Mouse (Mus musculus): ENCODE measurements around the gene Paqr8. TPM values are rescaled to one million over a fixed set of nuclear protein-coding genes. Genes with fewer than 3 reads are reported as not detected.

Gene Paqr8
- polyA plus RNA-seq, 1 experiment = 0.86 TPM

- TF ChIP-seq POLR2A (IDR thresholded peaks at IDR 0.05; ENCODE audit: borderline replicate concordance, low read depth, low read length) (no peak), CTCF (IDR thresholded peaks at IDR 0.05; ENCODE audit: low read depth, low read length) (no peak)
- Histone ChIP-seq H3K4me3 (ENCODE audit: insufficient read depth, low read length) (no peak overlapping the region), H3K27ac (ENCODE audit: insufficient read depth, low read depth, low read length) (no peak overlapping the region), H3K4me1 (ENCODE audit: control insufficient read depth, insufficient read depth, low read length) (no peaks in the 10 kb centered on the region)
These were observed 16.3 kb upstream of the Paqr8 start for GRCm38 (mm10) chr1:20874061-20874460.

DNA sequence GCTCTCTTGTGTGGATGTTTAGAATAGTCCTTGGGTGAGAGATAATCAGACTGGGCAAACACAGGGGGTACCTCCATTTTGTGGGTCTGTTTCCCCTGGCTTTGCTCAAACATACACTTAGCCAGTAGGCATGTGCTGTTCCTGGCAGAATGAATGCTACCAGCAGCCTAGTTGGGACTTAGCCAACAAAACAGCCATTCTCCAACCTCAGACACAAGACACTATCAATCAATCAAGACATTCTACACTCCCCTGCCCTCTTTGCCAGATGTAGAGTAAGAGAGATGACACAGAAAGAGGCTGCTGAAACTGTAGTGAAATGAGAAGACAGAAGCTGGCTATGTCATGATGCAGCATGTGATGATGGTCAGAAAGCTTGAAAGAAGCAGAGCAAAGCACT lies 13.1 kb upstream of the Paqr8 start:
- H3K27ac ChIP-seq (ENCODE audit: insufficient read depth, low read depth, low read length) = no peak overlapping the region
- TF ChIP-seq CTCF (IDR thresholded peaks at IDR 0.05; ENCODE audit: low read depth, low read length) = no peak
- TF ChIP-seq POLR2A (IDR thresholded peaks at IDR 0.05; ENCODE audit: borderline replicate concordance, low read depth, low read length) = no peak
- H3K4me3 ChIP-seq (ENCODE audit: insufficient read depth, low read length) = no peak overlapping the region
- H3K4me1 ChIP-seq (ENCODE audit: control insufficient read depth, insufficient read depth, low read length) = no peaks in the 10 kb centered on the region

DNA sequence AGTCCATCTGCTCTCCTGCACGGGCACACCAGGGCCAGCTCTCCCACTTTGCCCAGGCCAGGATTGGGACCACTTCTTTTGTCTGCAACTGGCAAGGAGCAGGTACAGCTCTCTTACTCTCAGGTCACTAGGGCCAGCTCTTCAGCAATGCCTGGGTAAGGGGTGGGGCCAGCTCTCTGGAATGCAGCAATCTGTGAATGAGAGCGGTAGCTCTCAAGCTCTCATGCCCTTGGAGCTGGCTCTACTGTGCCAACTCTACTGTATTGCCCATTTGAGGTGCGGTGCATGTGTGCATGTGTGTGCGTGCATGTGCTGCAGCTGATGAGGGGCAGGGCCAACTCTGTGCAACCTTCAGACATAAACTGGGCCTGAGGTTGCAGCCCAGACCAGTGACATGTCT lies 11.0 kb upstream of the Paqr8 start:
- Histone ChIP-seq H3K4me1 (ENCODE audit: control insufficient read depth, insufficient read depth, low read length) (no peaks in the 10 kb centered on the region), H3K27ac (ENCODE audit: insufficient read depth, low read depth, low read length) (no peak overlapping the region), H3K4me3 (ENCODE audit: insufficient read depth, low read length) (no peak overlapping the region)
- TF ChIP-seq CTCF (IDR thresholded peaks at IDR 0.05; ENCODE audit: low read depth, low read length) (no peak), POLR2A (IDR thresholded peaks at IDR 0.05; ENCODE audit: borderline replicate concordance, low read depth, low read length) (no peak)

DNA sequence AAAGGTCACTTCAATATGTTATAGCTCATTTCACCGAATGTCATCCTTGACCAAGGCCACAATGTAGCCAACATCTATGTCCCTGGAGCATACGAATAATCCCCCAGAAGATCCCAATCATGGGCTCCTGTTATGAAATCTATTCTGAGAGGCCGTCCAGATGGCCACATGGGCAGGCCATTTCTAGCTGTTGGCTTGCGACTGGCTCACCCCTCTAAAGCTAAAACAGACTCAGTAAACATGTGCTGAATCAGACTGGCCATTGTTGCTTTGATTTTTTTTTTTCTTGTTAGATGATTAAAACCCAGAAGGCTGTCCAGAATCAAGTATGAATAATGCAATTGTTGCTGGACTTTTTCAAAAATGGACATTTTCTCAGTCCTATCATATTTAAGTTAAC lies 7.3 kb upstream of the Paqr8 start:
- no peaks in the 10 kb centered on the region for H3K4me1 ChIP-seq (ENCODE audit: control insufficient read depth, insufficient read depth, low read length)
- H3K27ac ChIP-seq (ENCODE audit: insufficient read depth, low read depth, low read length) = no peak overlapping the region
- TF ChIP-seq POLR2A (IDR thresholded peaks at IDR 0.05; ENCODE audit: borderline replicate concordance, low read depth, low read length) (no peak), CTCF (IDR thresholded peaks at IDR 0.05; ENCODE audit: low read depth, low read length) (no peak)
- no peak overlapping the region for H3K4me3 ChIP-seq (ENCODE audit: insufficient read depth, low read length)

DNA sequence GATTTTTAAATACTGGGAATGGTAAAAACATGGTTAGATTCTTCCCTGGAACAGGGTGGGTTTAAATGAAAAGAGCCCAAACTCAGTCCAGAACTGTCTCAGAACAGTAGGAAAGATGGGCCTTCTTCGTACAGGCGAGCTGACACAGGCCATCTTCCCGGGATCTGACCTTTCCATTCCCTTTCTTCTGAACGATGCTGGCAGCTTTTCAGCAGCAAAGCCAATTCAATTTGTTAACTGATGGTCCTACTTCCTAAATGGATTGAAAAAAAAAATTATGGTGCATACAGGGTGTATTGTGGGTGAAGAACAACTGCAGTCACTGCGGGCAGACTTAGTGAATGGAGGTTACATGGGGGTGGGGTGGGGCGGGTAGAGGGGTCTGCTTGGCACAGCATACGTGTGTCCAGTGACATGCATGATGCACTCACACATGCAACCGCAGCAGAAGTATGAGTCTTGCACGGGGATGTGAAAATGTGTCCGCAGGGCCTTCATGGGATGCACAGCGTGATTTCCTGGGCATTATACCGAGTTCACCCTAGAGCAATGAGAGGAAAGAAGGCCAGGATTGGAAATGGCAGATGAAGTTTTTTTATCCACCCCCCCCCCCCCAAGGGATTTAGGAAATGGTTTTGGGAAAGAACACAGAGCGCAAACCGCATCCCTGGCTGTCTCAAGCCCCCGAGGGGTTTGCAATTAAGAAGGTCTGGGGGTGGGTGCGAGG lies 566 bp upstream of the Paqr8 start:
- TF ChIP-seq POLR2A (IDR thresholded peaks at IDR 0.05; ENCODE audit: borderline replicate concordance, low read depth, low read length) = no peak
- peak overlapping the region; percentile 51 for H3K4me3 ChIP-seq (ENCODE audit: insufficient read depth, low read length)
- no peaks in the 10 kb centered on the region for H3K4me1 ChIP-seq (ENCODE audit: control insufficient read depth, insufficient read depth, low read length)

GRCm38 (mm10) chr1:20890941-20891399 lies 564 bp downstream of the Paqr8 start:
- no peaks in the 10 kb centered on the region for H3K4me1 ChIP-seq (ENCODE audit: control insufficient read depth, insufficient read depth, low read length)
- H3K4me3 ChIP-seq (ENCODE audit: insufficient read depth, low read length) = peak overlapping the region; percentile 51
- H3K27ac ChIP-seq (ENCODE audit: insufficient read depth, low read depth, low read length) = no peak overlapping the region
- peak; percentile 73 for TF ChIP-seq CTCF (IDR thresholded peaks at IDR 0.05; ENCODE audit: low read depth, low read length)
- no peak for TF ChIP-seq POLR2A (IDR thresholded peaks at IDR 0.05; ENCODE audit: borderline replicate concordance, low read depth, low read length)

More for the DNA sequence above, 566 bp upstream of the Paqr8 start:
- no peak overlapping the region for H3K27ac ChIP-seq (ENCODE audit: insufficient read depth, low read depth, low read length)

- no peaks in the 10 kb centered on the region for H3K4me1 ChIP-seq (ENCODE audit: control insufficient read depth, insufficient read depth, low read length)
- TF ChIP-seq CTCF (IDR thresholded peaks at IDR 0.05; ENCODE audit: low read depth, low read length) (no peak), POLR2A (IDR thresholded peaks at IDR 0.05; ENCODE audit: borderline replicate concordance, low read depth, low read length) (no peak)
- H3K4me3 ChIP-seq (ENCODE audit: insufficient read depth, low read length) = no peak overlapping the region
- H3K27ac ChIP-seq (ENCODE audit: insufficient read depth, low read depth, low read length) = no peak overlapping the region
These were observed 2.7 kb downstream of the Paqr8 start for GRCm38 (mm10) chr1:20893059-20893458.

DNA sequence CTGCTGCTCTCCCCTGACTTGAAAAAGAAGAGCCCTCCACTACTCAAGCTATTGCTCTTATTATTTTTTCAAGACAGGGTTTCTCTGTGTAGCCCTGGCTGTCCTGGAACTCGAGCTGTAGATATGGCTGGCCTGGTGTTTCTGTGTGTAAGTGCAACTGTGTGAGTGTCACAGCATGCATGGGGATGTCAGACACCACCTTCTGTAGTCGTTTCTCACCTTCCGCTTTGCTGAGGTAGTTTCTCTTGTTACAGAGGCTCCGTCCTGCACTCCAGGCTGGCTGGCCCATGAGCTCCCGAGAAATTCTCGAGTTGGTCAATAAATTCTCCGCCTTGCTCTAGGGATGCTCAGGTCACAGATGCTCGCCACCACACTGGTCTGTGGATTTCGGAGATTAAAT lies 8.0 kb downstream of the Paqr8 start:
- Histone ChIP-seq H3K4me1 (ENCODE audit: control insufficient read depth, insufficient read depth, low read length) (no peaks in the 10 kb centered on the region), H3K27ac (ENCODE audit: insufficient read depth, low read depth, low read length) (no peak overlapping the region), H3K4me3 (ENCODE audit: insufficient read depth, low read length) (no peak overlapping the region)
- no peak for TF ChIP-seq POLR2A (IDR thresholded peaks at IDR 0.05; ENCODE audit: borderline replicate concordance, low read depth, low read length)
- TF ChIP-seq CTCF (IDR thresholded peaks at IDR 0.05; ENCODE audit: low read depth, low read length) = no peak

- H3K4me1 ChIP-seq (ENCODE audit: control insufficient read depth, insufficient read depth, low read length) = no peaks in the 10 kb centered on the region
- no peak overlapping the region for H3K27ac ChIP-seq (ENCODE audit: insufficient read depth, low read depth, low read length)
- TF ChIP-seq CTCF (IDR thresholded peaks at IDR 0.05; ENCODE audit: low read depth, low read length) (no peak), POLR2A (IDR thresholded peaks at IDR 0.05; ENCODE audit: borderline replicate concordance, low read depth, low read length) (no peak)
- H3K4me3 ChIP-seq (ENCODE audit: insufficient read depth, low read length) = no peak overlapping the region
These were observed 9.9 kb downstream of the Paqr8 start for GRCm38 (mm10) chr1:20900336-20900735.

DNA sequence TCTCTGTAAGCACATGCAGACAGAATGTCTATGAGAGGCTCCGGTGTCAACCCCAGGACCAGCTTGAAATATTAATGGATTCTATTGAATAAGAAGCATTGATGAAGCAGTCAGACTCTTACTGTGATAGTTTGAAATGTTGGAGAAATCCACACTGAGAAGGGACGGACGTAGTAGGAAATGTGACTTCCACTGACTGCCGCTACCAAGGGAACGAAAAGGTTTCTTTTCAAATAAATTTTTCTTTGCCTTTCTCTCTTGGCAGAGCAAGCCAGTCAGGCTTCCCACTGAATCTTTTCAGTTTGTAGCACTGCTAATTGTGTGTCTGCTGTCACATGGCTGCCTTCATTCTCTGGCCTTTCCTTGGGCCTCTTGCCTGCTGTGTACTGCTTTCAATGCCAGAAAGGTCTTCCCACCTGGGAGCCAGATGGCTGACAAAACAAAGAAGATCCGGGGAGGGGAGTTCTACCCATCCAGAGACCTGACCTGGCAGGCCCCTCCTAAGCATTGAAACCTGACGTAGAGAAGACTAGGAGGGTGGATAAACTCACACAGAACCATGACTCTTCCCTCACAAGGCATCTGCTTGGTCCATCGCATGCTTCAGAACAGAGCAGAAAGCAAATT lies 15.2 kb downstream of the Paqr8 start:
- TF ChIP-seq CTCF (IDR thresholded peaks at IDR 0.05; ENCODE audit: low read depth, low read length) (no peak), POLR2A (IDR thresholded peaks at IDR 0.05; ENCODE audit: borderline replicate concordance, low read depth, low read length) (no peak)
- no peak overlapping the region for H3K4me3 ChIP-seq (ENCODE audit: insufficient read depth, low read length)
- H3K27ac ChIP-seq (ENCODE audit: insufficient read depth, low read depth, low read length) = no peak overlapping the region
- no peaks in the 10 kb centered on the region for H3K4me1 ChIP-seq (ENCODE audit: control insufficient read depth, insufficient read depth, low read length)

Measured in bone marrow macrophage, adult 2 months (primary cell).